ENCODE assay signal across 8 mouse cellular contexts in the genomic region with DNA sequence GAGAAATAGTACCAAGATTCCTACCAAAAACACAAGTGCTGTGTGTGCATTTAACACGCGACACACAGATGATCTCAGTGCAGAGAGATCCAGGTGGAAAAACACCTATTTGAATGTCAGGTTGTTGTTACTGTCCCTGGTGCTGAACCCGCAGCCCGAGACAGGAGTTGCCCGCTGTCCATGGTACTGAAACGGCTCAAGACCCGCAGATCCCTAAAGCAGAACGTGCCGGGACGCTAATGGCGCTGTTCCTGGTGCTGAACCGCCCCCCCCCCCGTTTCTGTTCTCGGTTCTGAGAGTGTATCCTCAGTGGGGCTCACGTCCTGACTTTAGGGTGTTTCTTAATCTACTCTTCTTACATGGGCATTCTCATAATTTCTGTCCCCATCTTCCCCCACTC.
DNase-seq lines count a peak whose midpoint lies in the region; ATAC-seq and TF ChIP-seq lines count a peak whose summit lies in the region.

No protein-coding gene starts in this region.

- H3K36me3 ChIP-seq in kidney, adult 2 months (ENCODE audit: control insufficient read depth, insufficient read depth, low read length): no peaks in the 10 kb centered on the region
- H3K36me3 ChIP-seq in kidney, embryonic 16.5 days (ENCODE audit: insufficient read depth, low read length): no peaks in the 10 kb centered on the region

- H3K4me1 ChIP-seq in kidney, adult 2 months (ENCODE audit: control insufficient read depth, insufficient read depth, low read length): no peaks in the 10 kb centered on the region
- no peaks in the 10 kb centered on the region for H3K4me1 ChIP-seq in kidney, embryonic 16.5 days (ENCODE audit: insufficient read depth, low read length)

- no peak for TF ChIP-seq POLR2A in kidney, adult 2 months (IDR thresholded peaks at IDR 0.05; ENCODE audit: low read depth, low read length)

- no peak for ATAC-seq in kidney, embryonic 16.5 days (ENCODE audit: low FRiP score, low TSS enrichment)

- no peak overlapping the region for H3K27ac ChIP-seq in kidney, adult 2 months (ENCODE audit: insufficient read depth, low read depth, low read length)
- H3K27ac ChIP-seq in kidney, embryonic 16.5 days (ENCODE audit: low read length): no peak overlapping the region

- WGBS in kidney, adult 2 months: 3% methylated on average over 15 of the region's 15 CpGs
- 5% methylated on average over 15 of the region's 15 CpGs for WGBS in kidney, embryonic 16.5 days

- no peaks in the 10 kb centered on the region for H3K9me3 ChIP-seq in kidney, embryonic 16.5 days (ENCODE audit: low read length)

- TF ChIP-seq CTCF in kidney, adult 2 months (conservative IDR thresholded peaks at IDR 0.05; ENCODE audit: insufficient read depth, insufficient read length, low read depth, low read length): no peak; the same call in 1 of the 2 replicates

- H3K4me2 ChIP-seq in kidney, embryonic 16.5 days (replicated peaks; ENCODE audit: low read depth, low read length): no peak overlapping the region

- no peak overlapping the region for H3K9ac ChIP-seq in kidney, embryonic 16.5 days (replicated peaks; ENCODE audit: low read length)

- H3K4me3 ChIP-seq in kidney, adult 2 months (ENCODE audit: insufficient read depth, low read depth, low read length): no peak overlapping the region
- H3K4me3 ChIP-seq in kidney, embryonic 16.5 days (ENCODE audit: low read length): no peak overlapping the region

- H3K27me3 ChIP-seq in kidney, adult 2 months (replicated peaks; ENCODE audit: control insufficient read depth, insufficient read depth, low read length): no peaks in the 10 kb centered on the region
- H3K27me3 ChIP-seq in kidney, embryonic 16.5 days (ENCODE audit: insufficient read depth, low read length): no peaks in the 10 kb centered on the region

- peak; percentile 78 for DNase-seq in kidney, adult 2 months
- peak; percentile 90 for DNase-seq in R1 (ENCODE audit: low read depth, low spot score)
- DNase-seq in fat pad, adult 2 months (ENCODE audit: extremely low read depth, low read depth, low spot score): peak; percentile 5
- DNase-seq in kidney, postnatal 25 days: peak; percentile 87 to 94
- peak; percentile 64 for DNase-seq in naive thymus-derived CD4-positive, alpha-beta T cell, adult 2 months (ENCODE audit: low read depth)
- peak; percentile 86 for DNase-seq in urinary bladder, postnatal 14 days (ENCODE audit: low spot score)
- no peak for DNase-seq in left cerebral cortex, adult 8-10 months (ENCODE audit: low spot score in 2 of 2)

Comparison
In these comparisons a context has a peak if more than half of its experiments do, and no peak if none do; other contexts are left out.
1. DNase-seq: peak in kidney, adult 2 months (single experiment), R1 (single experiment), fat pad, adult 2 months (single experiment), kidney, postnatal 25 days (2 of 2), naive thymus-derived CD4-positive, alpha-beta T cell, adult 2 months (single experiment) and urinary bladder, postnatal 14 days (single experiment); none in left cerebral cortex, adult 8-10 months (0 of 2).